11 mouse cellular contexts compared by ENCODE assay signal in the genomic region with DNA sequence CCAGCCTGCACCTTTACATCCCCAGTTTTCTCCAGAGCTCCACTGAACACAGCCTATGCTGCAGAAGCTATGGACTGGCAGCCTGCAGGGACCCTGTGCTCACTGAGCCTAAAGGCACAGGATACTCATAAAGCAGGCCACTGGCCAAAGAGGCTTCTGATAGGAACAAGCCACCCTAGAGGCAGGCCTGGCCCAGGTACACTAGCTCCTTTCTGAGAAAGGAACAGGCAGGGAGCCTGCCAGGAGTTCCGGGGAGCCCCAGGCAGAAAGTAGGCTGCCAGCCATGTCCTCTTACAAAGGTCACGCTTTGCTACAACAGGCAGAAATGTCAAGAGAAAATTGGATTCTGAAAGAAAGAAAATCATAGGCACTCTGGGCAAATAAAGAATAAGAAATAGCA.
DNase-seq lines count a peak whose midpoint lies in the region; ATAC-seq lines count a peak whose summit lies in the region.
"Had no signal": no experiment of that assay in that cellular context is flagged by ENCODE, and none has a peak within 500 bp of the region (broad histone marks: within the 10 kb centered on the region; RNA-seq: fewer than 3 reads in every experiment).

No protein-coding gene starts in this region.

- H3K27ac ChIP-seq in forebrain, embryonic 16.5 days (ENCODE audit: low read length), result 0 out of 2 replicates have a peak overlapping the region, but pooled peaks have one; percentile 25
- H3K27ac ChIP-seq in forebrain, embryonic 14.5 days (ENCODE audit: low read depth, low read length), result no peak overlapping the region
- H3K27ac ChIP-seq in midbrain, embryonic 13.5 days, result peak overlapping the region; percentile 31; the same call in 1 of the 2 replicates
- no peak overlapping the region for H3K27ac ChIP-seq in midbrain, embryonic 11.5 days (ENCODE audit: low read depth, low read length)
- peak overlapping the region; percentile 25 for H3K27ac ChIP-seq in midbrain, embryonic 16.5 days (ENCODE audit: low read length)
- H3K27ac ChIP-seq: limb, embryonic 12.5 days; stomach, postnatal 0 days had no signal

- peaks cover 14% of the 10 kb centered on the region for H3K4me1 ChIP-seq in forebrain, embryonic 16.5 days (replicated peaks; ENCODE audit: control insufficient read depth, insufficient read depth, low read length)
- H3K4me1 ChIP-seq in forebrain, embryonic 14.5 days (ENCODE audit: control insufficient read depth, insufficient read depth, low read length), result no peaks in the 10 kb centered on the region
- 0 out of 2 replicates have a peak, but pooled peaks cover 2% of the 10 kb centered on the region for H3K4me1 ChIP-seq in midbrain, embryonic 13.5 days (replicated peaks)
- H3K4me1 ChIP-seq in midbrain, embryonic 11.5 days (ENCODE audit: control insufficient read depth, insufficient read depth, low read length), result no peaks in the 10 kb centered on the region
- peaks cover 11% of the 10 kb centered on the region; the same call in 1 of the 2 replicates for H3K4me1 ChIP-seq in midbrain, embryonic 16.5 days (ENCODE audit: control insufficient read depth, insufficient read depth, low read length)
- H3K4me1 ChIP-seq: limb, embryonic 12.5 days had no signal

- no peaks in the 10 kb centered on the region for H3K9me3 ChIP-seq in forebrain, embryonic 16.5 days (ENCODE audit: control insufficient read depth, low read length)
- H3K9me3 ChIP-seq in forebrain, embryonic 14.5 days (replicated peaks; ENCODE audit: control insufficient read depth, low read length), result no peaks in the 10 kb centered on the region
- H3K9me3 ChIP-seq in midbrain, embryonic 13.5 days, result no peaks in the 10 kb centered on the region
- H3K9me3 ChIP-seq in midbrain, embryonic 11.5 days (ENCODE audit: control insufficient read depth, low read length), result no peaks in the 10 kb centered on the region
- H3K9me3 ChIP-seq in midbrain, embryonic 16.5 days (replicated peaks; ENCODE audit: control insufficient read depth, low read length, poor library complexity, severe bottlenecking), result no peaks in the 10 kb centered on the region
- H3K9me3 ChIP-seq: limb, embryonic 12.5 days had no signal

- no peak overlapping the region for H3K4me2 ChIP-seq in forebrain, embryonic 16.5 days (ENCODE audit: low read length)
- H3K4me2 ChIP-seq in forebrain, embryonic 14.5 days (ENCODE audit: low read length), result no peak overlapping the region
- H3K4me2 ChIP-seq in midbrain, embryonic 13.5 days (replicated peaks), result no peak overlapping the region
- no peak overlapping the region for H3K4me2 ChIP-seq in midbrain, embryonic 11.5 days
- H3K4me2 ChIP-seq in midbrain, embryonic 16.5 days (ENCODE audit: low read length), result no peak overlapping the region
- H3K4me2 ChIP-seq: limb, embryonic 12.5 days had no signal

- no peak for DNase-seq in forebrain, embryonic 14.5 days (ENCODE audit: low spot score)
- DNase-seq in midbrain, embryonic 11.5 days (ENCODE audit: low spot score, missing footprints), result no peak
- DNase-seq in cerebellum, postnatal 36 days, result peak; percentile 66 to 72
- DNase-seq in layer of hippocampus, postnatal 14 days (ENCODE audit: low spot score in 2 of 2), result no peak
- DNase-seq: right cerebral cortex, postnatal 4 days had no signal

- H3K4me3 ChIP-seq in forebrain, embryonic 16.5 days (replicated peaks; ENCODE audit: low read length), result no peak overlapping the region
- H3K4me3 ChIP-seq in forebrain, embryonic 14.5 days (ENCODE audit: low read depth, low read length), result no peak overlapping the region
- H3K4me3 ChIP-seq in midbrain, embryonic 13.5 days (replicated peaks), result no peak overlapping the region
- no peak overlapping the region for H3K4me3 ChIP-seq in midbrain, embryonic 11.5 days (ENCODE audit: low read depth, low read length)
- H3K4me3 ChIP-seq in midbrain, embryonic 16.5 days (ENCODE audit: low read depth, low read length), result no peak overlapping the region
- H3K4me3 ChIP-seq: limb, embryonic 12.5 days had no signal

- ATAC-seq in forebrain, embryonic 16.5 days, result no peak
- no peak for ATAC-seq in forebrain, embryonic 14.5 days
- ATAC-seq in midbrain, embryonic 13.5 days, result no peak
- no peak for ATAC-seq in midbrain, embryonic 11.5 days (ENCODE audit: low FRiP score)
- no peak for ATAC-seq in midbrain, embryonic 16.5 days
- no peak for ATAC-seq in megakaryocyte-erythroid progenitor cell, adult 5-6 weeks (replicated peaks; ENCODE audit: low FRiP score, low TSS enrichment, poor library complexity, severe bottlenecking)

- WGBS in forebrain, embryonic 16.5 days, result 41% methylated on average over 2 of the region's 2 CpGs
- WGBS in forebrain, embryonic 14.5 days, result 80% methylated on average over 2 of the region's 2 CpGs
- WGBS in midbrain, embryonic 13.5 days, result 77% methylated on average over 2 of the region's 2 CpGs
- 85% methylated on average over 2 of the region's 2 CpGs for WGBS in midbrain, embryonic 11.5 days
- WGBS in midbrain, embryonic 16.5 days, result 74% methylated on average over 2 of the region's 2 CpGs

- H3K27me3 ChIP-seq in forebrain, embryonic 16.5 days (replicated peaks; ENCODE audit: control insufficient read depth, insufficient read depth, low read length), result no peaks in the 10 kb centered on the region
- H3K27me3 ChIP-seq in forebrain, embryonic 14.5 days (replicated peaks; ENCODE audit: control insufficient read depth, insufficient read depth, low read length), result no peaks in the 10 kb centered on the region
- no peaks in the 10 kb centered on the region for H3K27me3 ChIP-seq in midbrain, embryonic 13.5 days
- H3K27me3 ChIP-seq in midbrain, embryonic 11.5 days (ENCODE audit: control insufficient read depth, insufficient read depth, low read length), result no peaks in the 10 kb centered on the region
- H3K27me3 ChIP-seq in midbrain, embryonic 16.5 days (ENCODE audit: control insufficient read depth, insufficient read depth, low read depth, low read length), result no peaks in the 10 kb centered on the region
- H3K27me3 ChIP-seq: limb, embryonic 12.5 days had no signal

- no peak overlapping the region for H3K9ac ChIP-seq in forebrain, embryonic 16.5 days (replicated peaks; ENCODE audit: low read depth, low read length)
- H3K9ac ChIP-seq in forebrain, embryonic 14.5 days (ENCODE audit: low read length), result no peak overlapping the region
- H3K9ac ChIP-seq in midbrain, embryonic 13.5 days (replicated peaks), result no peak overlapping the region
- no peak overlapping the region for H3K9ac ChIP-seq in midbrain, embryonic 11.5 days (ENCODE audit: low read length)
- H3K9ac ChIP-seq in midbrain, embryonic 16.5 days (ENCODE audit: low read depth, low read length), result no peak overlapping the region
- H3K9ac ChIP-seq: limb, embryonic 12.5 days had no signal

- H3K36me3 ChIP-seq in forebrain, embryonic 16.5 days (ENCODE audit: control insufficient read depth, insufficient read depth), result no peaks in the 10 kb centered on the region
- no peaks in the 10 kb centered on the region for H3K36me3 ChIP-seq in forebrain, embryonic 14.5 days (ENCODE audit: control insufficient read depth, insufficient read depth, low read length)
- H3K36me3 ChIP-seq in midbrain, embryonic 13.5 days, result no peaks in the 10 kb centered on the region
- no peaks in the 10 kb centered on the region for H3K36me3 ChIP-seq in midbrain, embryonic 11.5 days (ENCODE audit: control insufficient read depth, insufficient read depth, low read length)
- H3K36me3 ChIP-seq in midbrain, embryonic 16.5 days (ENCODE audit: control insufficient read depth, insufficient read depth, low read length), result no peaks in the 10 kb centered on the region
- H3K36me3 ChIP-seq: limb, embryonic 12.5 days had no signal

Comparison
In these comparisons a context has a peak if more than half of its experiments do, and no peak if none do; other contexts are left out.
1. H3K27ac ChIP-seq: peak in forebrain, embryonic 16.5 days (single experiment), midbrain, embryonic 13.5 days (single experiment) and midbrain, embryonic 16.5 days (single experiment); none in forebrain, embryonic 14.5 days (single experiment) and midbrain, embryonic 11.5 days (single experiment).
2. DNase-seq: peak in cerebellum, postnatal 36 days (2 of 2); none in forebrain, embryonic 14.5 days (single experiment), midbrain, embryonic 11.5 days (single experiment) and layer of hippocampus, postnatal 14 days (0 of 2).